Mouse (Mus musculus) WW6 (cell line): ENCODE data around the gene Gm21983.

Experiments used
- DNase-seq: peaks from one replicate; pipeline ENCODE4 v3.0.0-alpha.2; 2013; ENCODE audit warnings: low read depth, low spot score

Gm21983 gene

GRCm38 (mm10) chr7:27180837-27181695, at the start of gene Gm21983, which contains the start of gene Mia:
Gene Gm21983, minus strand, starts transcription at chr7:27181086.
Gene Mia, minus strand, starts transcription at chr7:27181157.
- DNase-seq: no peak

- DNase-seq: no peak
These were observed 48.0 kb upstream of the Gm21983 start for GRCm38 (mm10) chr7:27228865-27229264.

- DNase-seq: peak; percentile 91
These were observed 47.5 kb upstream of the Gm21983 start, which contains the start of gene Itpkc for GRCm38 (mm10) chr7:27228281-27228821. Gene Itpkc, minus strand, starts transcription at chr7:27228661.

- DNase-seq: no peak
These were observed 46.8 kb upstream of the Gm21983 start for GRCm38 (mm10) chr7:27227676-27228075.

GRCm38 (mm10) chr7:27227276-27227675, 46.4 kb upstream of the Gm21983 start:
- no peak for DNase-seq

- no peak for DNase-seq
These were observed 44.1 kb upstream of the Gm21983 start for GRCm38 (mm10) chr7:27224877-27225575.

- DNase-seq: no peak
These were observed 41.7 kb upstream of the Gm21983 start for GRCm38 (mm10) chr7:27222538-27222937.

- DNase-seq: no peak
These were observed 41.1 kb upstream of the Gm21983 start for GRCm38 (mm10) chr7:27221939-27222338.

- no peak for DNase-seq
These were observed 39.1 kb upstream of the Gm21983 start for GRCm38 (mm10) chr7:27219937-27220336.

GRCm38 (mm10) chr7:27218586-27218985, 37.7 kb upstream of the Gm21983 start:
- no peak for DNase-seq

- DNase-seq: no peak
These were observed 31.7 kb upstream of the Gm21983 start for GRCm38 (mm10) chr7:27212626-27213025.

- no peak for DNase-seq
These were observed 23.0 kb upstream of the Gm21983 start for GRCm38 (mm10) chr7:27203730-27204449.

GRCm38 (mm10) chr7:27198779-27199178, 17.9 kb upstream of the Gm21983 start:
- no peak for DNase-seq

- no peak for DNase-seq
These were observed 17.5 kb upstream of the Gm21983 start for GRCm38 (mm10) chr7:27198355-27198754.

GRCm38 (mm10) chr7:27197634-27198033, 16.7 kb upstream of the Gm21983 start:
- DNase-seq: no peak

- DNase-seq: no peak
These were observed 16.2 kb upstream of the Gm21983 start for GRCm38 (mm10) chr7:27197136-27197535.

- peak; percentile 94 for DNase-seq
These were observed 15.1 kb upstream of the Gm21983 start, which contains the start of the genes BC024978 and Snrpa for GRCm38 (mm10) chr7:27195681-27196611. Gene BC024978, plus strand, starts transcription at chr7:27195781. Gene Snrpa, minus strand, starts transcription at chr7:27196271.

- DNase-seq: no peak
These were observed 12.8 kb upstream of the Gm21983 start for GRCm38 (mm10) chr7:27193731-27194130.

GRCm38 (mm10) chr7:27192434-27192833, 11.5 kb upstream of the Gm21983 start:
- DNase-seq: no peak

- DNase-seq: peak; percentile 42
These were observed 8.5 kb upstream of the Gm21983 start for GRCm38 (mm10) chr7:27189271-27189931.
